Mouse (Mus musculus): ENCODE results near the gene Ephx3. TPM values are rescaled to one million over a fixed set of nuclear protein-coding genes. Genes with fewer than 3 reads are reported as not detected.
"Not testable (repeated sequence)": the region's sequence is repeated elsewhere in the genome, so short reads cannot be mapped to it uniquely, and the experiment has no call there.

Ephx3 gene
- polyA plus RNA-seq, 1 experiment: 0.12 TPM

GRCm38 (mm10) chr17:32220873-32221272, 31.5 kb upstream of the Ephx3 start:
- TF ChIP-seq USF1 (IDR thresholded peaks at IDR 0.05; ENCODE audit: low read depth) (no peak), FOSL1 (IDR thresholded peaks at IDR 0.05; ENCODE audit: insufficient read depth, low read length, poor library complexity, severe bottlenecking) (no peak), MAX (IDR thresholded peaks at IDR 0.05) (no peak), MYOG (IDR thresholded peaks at IDR 0.05; ENCODE audit: control insufficient read depth, extremely low read depth, insufficient read length) (no peak), CTCF (IDR thresholded peaks at IDR 0.05; ENCODE audit: control insufficient read depth, insufficient read depth, insufficient read length) (no peak), CEBPB (IDR thresholded peaks at IDR 0.05; ENCODE audit: low read depth) (no peak), MYOD1 (IDR thresholded peaks at IDR 0.05; ENCODE audit: control insufficient read depth, insufficient read length, low read depth) (no peak)
- H3K36me3 ChIP-seq (ENCODE audit: control insufficient read depth, insufficient read depth): peaks cover 89% of the 10 kb centered on the region
- H3K79me2 ChIP-seq (ENCODE audit: control insufficient read depth, insufficient read depth): peaks cover 4% of the 10 kb centered on the region
- no peaks in the 10 kb centered on the region for H3K27me3 ChIP-seq (ENCODE audit: control insufficient read depth, insufficient read depth, insufficient read length)
- peaks cover 3% of the 10 kb centered on the region for H3K79me3 ChIP-seq (ENCODE audit: low read depth)
- no peak overlapping the region for H3K4me3 ChIP-seq (ENCODE audit: insufficient read depth, poor library complexity, severe bottlenecking)
- no peak overlapping the region for H3ac ChIP-seq (ENCODE audit: control insufficient read depth, insufficient read length, low read depth)

DNA sequence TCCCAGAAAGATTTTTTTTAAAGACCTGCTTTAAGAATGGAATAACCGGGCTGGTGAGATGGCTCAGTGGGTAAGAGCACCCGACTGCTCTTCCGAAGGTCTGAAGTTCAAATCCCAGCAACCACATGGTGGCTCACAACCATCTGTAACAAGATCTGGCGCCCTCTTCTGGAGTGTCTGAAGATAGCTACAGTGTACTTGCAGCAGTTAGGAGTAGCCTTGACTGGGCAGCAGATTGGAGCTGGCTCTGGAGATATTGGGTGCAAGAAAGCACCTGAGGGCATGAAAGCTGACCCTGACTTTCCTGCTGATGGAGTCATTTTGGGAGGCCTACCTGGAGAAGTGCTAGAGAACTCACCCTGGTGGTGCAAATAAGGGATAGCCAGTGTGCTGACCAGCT, 26.2 kb upstream of the Ephx3 start:
- H3ac ChIP-seq (ENCODE audit: control insufficient read depth, insufficient read length, low read depth); H3K27me3 ChIP-seq (ENCODE audit: control insufficient read depth, insufficient read depth, insufficient read length); H3K79me2 ChIP-seq (ENCODE audit: control insufficient read depth, insufficient read depth); H3K79me3 ChIP-seq (ENCODE audit: low read depth); H3K4me3 ChIP-seq (ENCODE audit: insufficient read depth, poor library complexity, severe bottlenecking): not testable (repeated sequence)
- H3K36me3 ChIP-seq (ENCODE audit: control insufficient read depth, insufficient read depth): peaks cover 90% of the 10 kb centered on the region

DNA sequence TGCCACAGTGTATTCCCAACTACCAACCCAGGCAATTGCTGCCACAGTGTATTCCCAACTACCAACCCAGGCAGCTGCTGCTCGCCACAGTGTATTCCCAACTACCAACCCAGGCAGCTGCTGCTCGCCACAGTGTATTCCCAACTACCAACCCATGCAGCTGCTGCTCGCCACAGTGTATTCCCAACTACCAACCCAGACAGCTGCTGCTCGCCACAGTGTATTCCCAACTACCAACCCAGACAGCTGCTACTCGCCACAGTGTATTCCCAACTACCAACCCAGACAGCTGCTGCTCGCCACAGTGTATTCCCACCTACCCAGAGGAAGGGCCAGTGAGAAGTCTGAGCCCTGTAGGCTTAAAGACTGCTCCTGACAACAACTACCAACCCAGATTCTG, 22.2 kb upstream of the Ephx3 start:
- TF ChIP-seq MYOD1 (IDR thresholded peaks at IDR 0.05; ENCODE audit: control insufficient read depth, insufficient read length, low read depth): peak; percentile 80
- not testable (repeated sequence) for H3K79me3 ChIP-seq (ENCODE audit: low read depth); H3K27me3 ChIP-seq (ENCODE audit: control insufficient read depth, insufficient read depth, insufficient read length); H3ac ChIP-seq (ENCODE audit: control insufficient read depth, insufficient read length, low read depth); H3K4me3 ChIP-seq (ENCODE audit: insufficient read depth, poor library complexity, severe bottlenecking)
- H3K36me3 ChIP-seq (ENCODE audit: control insufficient read depth, insufficient read depth): peaks cover 93% of the 10 kb centered on the region
- H3K79me2 ChIP-seq (ENCODE audit: control insufficient read depth, insufficient read depth): peaks cover 17% of the 10 kb centered on the region

DNA sequence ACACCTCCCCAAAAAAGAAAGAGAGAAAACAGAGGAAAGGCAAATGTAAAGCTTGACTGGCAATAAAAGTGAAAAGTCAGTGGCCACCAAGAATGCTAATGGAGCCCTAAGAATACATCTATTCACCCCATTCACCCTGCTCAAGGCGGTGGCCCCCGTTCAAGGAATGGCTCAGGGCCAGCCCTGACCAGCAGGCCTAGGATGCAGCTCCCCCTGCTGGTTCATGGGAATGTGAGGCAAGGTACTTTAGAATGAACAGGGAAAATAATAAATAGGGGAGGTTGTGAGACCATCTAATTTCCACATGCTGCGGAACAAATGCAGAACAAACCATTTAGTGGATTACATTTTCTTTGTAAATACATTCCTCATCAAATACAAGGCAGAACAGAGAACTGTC, 20.4 kb upstream of the Ephx3 start:
- Histone ChIP-seq H3K36me3 (ENCODE audit: control insufficient read depth, insufficient read depth) (peaks cover 83% of the 10 kb centered on the region), H3K79me2 (ENCODE audit: control insufficient read depth, insufficient read depth) (peaks cover 17% of the 10 kb centered on the region), H3K27me3 (ENCODE audit: control insufficient read depth, insufficient read depth, insufficient read length) (no peaks in the 10 kb centered on the region), H3ac (ENCODE audit: control insufficient read depth, insufficient read length, low read depth) (no peak overlapping the region), H3K79me3 (ENCODE audit: low read depth) (peaks cover 2% of the 10 kb centered on the region), H3K4me3 (ENCODE audit: insufficient read depth, poor library complexity, severe bottlenecking) (no peak overlapping the region)
- TF ChIP-seq USF1 (IDR thresholded peaks at IDR 0.05; ENCODE audit: low read depth) (no peak), CTCF (IDR thresholded peaks at IDR 0.05; ENCODE audit: control insufficient read depth, insufficient read depth, insufficient read length) (peak; percentile 43)

- Histone ChIP-seq H3K27me3 (ENCODE audit: control insufficient read depth, insufficient read depth, insufficient read length) (no peaks in the 10 kb centered on the region), H3ac (ENCODE audit: control insufficient read depth, insufficient read length, low read depth) (no peak overlapping the region), H3K79me3 (ENCODE audit: low read depth) (peaks cover 2% of the 10 kb centered on the region), H3K79me2 (ENCODE audit: control insufficient read depth, insufficient read depth) (peaks cover 17% of the 10 kb centered on the region), H3K36me3 (ENCODE audit: control insufficient read depth, insufficient read depth) (peaks cover 83% of the 10 kb centered on the region), H3K4me3 (ENCODE audit: insufficient read depth, poor library complexity, severe bottlenecking) (no peak overlapping the region)
- TF ChIP-seq CEBPB (IDR thresholded peaks at IDR 0.05; ENCODE audit: low read depth) (peak; percentile 34), MAX (IDR thresholded peaks at IDR 0.05) (no peak), USF1 (IDR thresholded peaks at IDR 0.05; ENCODE audit: low read depth) (no peak), CTCF (IDR thresholded peaks at IDR 0.05; ENCODE audit: control insufficient read depth, insufficient read depth, insufficient read length) (no peak), MYOG (IDR thresholded peaks at IDR 0.05; ENCODE audit: control insufficient read depth, extremely low read depth, insufficient read length) (no peak)
Observed at GRCm38 (mm10) chr17:32209144-32209543, 19.8 kb upstream of the Ephx3 start.

DNA sequence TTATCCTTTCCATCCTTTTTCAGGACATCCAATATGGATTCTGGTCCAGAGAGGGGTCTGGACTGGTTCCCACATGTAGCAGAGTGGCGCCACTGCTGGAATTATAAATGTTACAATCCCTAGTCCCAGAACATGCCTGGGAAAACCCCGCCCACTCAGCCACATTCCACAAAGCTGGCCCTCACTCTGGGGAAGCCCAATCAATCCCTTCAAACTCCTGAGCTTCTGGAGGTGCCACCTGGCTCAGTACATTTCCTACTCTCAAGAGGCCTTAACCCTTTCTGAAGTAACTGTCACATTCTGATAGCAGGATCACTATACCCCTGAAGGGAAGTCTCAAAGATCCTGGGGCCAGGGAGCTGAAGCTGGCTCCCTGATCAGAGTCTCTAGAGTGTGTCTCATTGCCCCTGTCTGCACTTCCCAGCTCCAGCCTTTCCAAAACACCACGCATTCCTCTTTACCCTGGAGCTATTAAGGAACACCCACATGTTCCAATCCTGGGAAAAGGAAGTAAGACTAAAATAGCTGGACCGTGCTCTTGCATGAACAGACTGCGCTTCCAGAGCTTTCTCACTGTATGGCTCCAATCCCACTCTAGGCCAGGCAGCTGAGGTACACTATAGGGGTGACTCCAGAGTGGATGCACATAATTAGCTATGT, 18.4 kb upstream of the Ephx3 start:
- Histone ChIP-seq H3K79me3 (ENCODE audit: low read depth) (peaks cover 2% of the 10 kb centered on the region), H3ac (ENCODE audit: control insufficient read depth, insufficient read length, low read depth) (no peak overlapping the region), H3K27me3 (ENCODE audit: control insufficient read depth, insufficient read depth, insufficient read length) (no peaks in the 10 kb centered on the region), H3K36me3 (ENCODE audit: control insufficient read depth, insufficient read depth) (peaks cover 83% of the 10 kb centered on the region), H3K79me2 (ENCODE audit: control insufficient read depth, insufficient read depth) (peaks cover 17% of the 10 kb centered on the region), H3K4me3 (ENCODE audit: insufficient read depth, poor library complexity, severe bottlenecking) (no peak overlapping the region)
- TF ChIP-seq CTCF (IDR thresholded peaks at IDR 0.05; ENCODE audit: control insufficient read depth, insufficient read depth, insufficient read length) (no peak), USF1 (IDR thresholded peaks at IDR 0.05; ENCODE audit: low read depth) (no peak), MYOG (IDR thresholded peaks at IDR 0.05; ENCODE audit: control insufficient read depth, extremely low read depth, insufficient read length) (no peak), MYOD1 (IDR thresholded peaks at IDR 0.05; ENCODE audit: control insufficient read depth, insufficient read length, low read depth) (no peak), CEBPB (IDR thresholded peaks at IDR 0.05; ENCODE audit: low read depth) (no peak), FOSL1 (IDR thresholded peaks at IDR 0.05; ENCODE audit: insufficient read depth, low read length, poor library complexity, severe bottlenecking) (no peak), MAX (IDR thresholded peaks at IDR 0.05) (no peak)
